Mouse (Mus musculus) small intestine, adult 2 months (tissue): ENCODE data around the gene Uhrf1bp1l. TPM values are rescaled to one million over a fixed set of nuclear protein-coding genes. Genes with fewer than 3 reads are reported as not detected.

Source experiments
- H3K27ac ChIP-seq: fragments of 200-500 bp; 2 replicates; pipeline ENCODE4 v1.5.1; 2012; ENCODE audit warnings: low read depth, low read length, control low read depth, inconsistent platforms; ENCODE audit not compliant: insufficient read depth
- H3K27me3 ChIP-seq: fragments of 200-500 bp; 2 replicates; pipeline ENCODE4 v1.6.1; 2012; ENCODE audit warnings: mild to moderate bottlenecking, moderate library complexity, low read length, inconsistent platforms; ENCODE audit not compliant: control insufficient read depth, insufficient read depth
- H3K36me3 ChIP-seq: fragments of 200-500 bp; 2 replicates; pipeline ENCODE4 v1.6.1; 2012; ENCODE audit warnings: mild to moderate bottlenecking, low read length, control low read depth, inconsistent platforms; ENCODE audit not compliant: control insufficient read depth, insufficient read depth
- H3K4me1 ChIP-seq: fragments of 200-500 bp; 2 replicates; pipeline ENCODE4 v1.6.1; 2012; ENCODE audit warnings: low read length, inconsistent platforms, mixed read lengths; ENCODE audit not compliant: control insufficient read depth, insufficient read depth, insufficient read length
- H3K4me3 ChIP-seq: fragments of 200-500 bp; 2 replicates; pipeline ENCODE4 v1.5.1; 2012; ENCODE audit warnings: low read depth, mild to moderate bottlenecking, control low read depth, inconsistent platforms, low read length, moderate library complexity
- CTCF ChIP-seq: fragments of 200-500 bp; IDR thresholded peaks from 2 replicates; pipeline ENCODE4 v1.5.1; 2012; ENCODE audit warnings: low read depth, mild to moderate bottlenecking, control low read depth, inconsistent platforms, low read length, moderate library complexity, mixed read lengths; ENCODE audit not compliant: insufficient replicate concordance, insufficient read length; ENCODE audit errors: extremely low read depth
- POLR2A ChIP-seq: fragments of 200-500 bp; IDR thresholded peaks from 2 replicates; pipeline ENCODE4 v1.6.1; 2012; ENCODE audit warnings: low read depth, mild to moderate bottlenecking, control low read depth, inconsistent platforms, low read length, moderate library complexity
- WGBS: fragments of 180-500 bp; shearing (Covaris S2); methylation state at CpG from one replicate; pipeline ENCODE4 v1.1.7; 2018; 5-methylcytosine and 5-hydroxymethylcytosine counted together
- polyA plus RNA-seq: library from polyadenylated mRNA; depleted of rRNA; stranded (reverse); fragments of >200 nt; gene quantifications from 2 replicates; pipeline ENCODE4 v1.2.3, GENCODE M21; 2012

Uhrf1bp1l gene
- polyA plus RNA-seq, 1 experiment = 11.1 TPM

GRCm38 (mm10) chr10:89765790-89766714 lies 21.3 kb downstream of the Uhrf1bp1l start:
- 86% methylated on average over 11 of the region's 11 CpGs for WGBS
- TF ChIP-seq POLR2A (no peak), CTCF (no peak)
- Histone ChIP-seq H3K36me3 (no peaks in the 10 kb centered on the region), H3K27ac (no peak overlapping the region), H3K27me3 (no peaks in the 10 kb centered on the region), H3K4me3 (no peak overlapping the region), H3K4me1 (peaks cover 4% of the 10 kb centered on the region; the same call in 1 of the 2 replicates)

GRCm38 (mm10) chr10:89768352-89769020 lies 23.7 kb downstream of the Uhrf1bp1l start:
- TF ChIP-seq POLR2A (no peak), CTCF (no peak)
- no peak overlapping the region for H3K4me3 ChIP-seq
- no peak overlapping the region; the same call in 1 of the 2 replicates for H3K27ac ChIP-seq

GRCm38 (mm10) chr10:89769096-89769495 lies 24.3 kb downstream of the Uhrf1bp1l start:
- TF ChIP-seq POLR2A = no peak
- TF ChIP-seq CTCF = no peak
- H3K4me3 ChIP-seq = no peak overlapping the region
- peaks cover 4% of the 10 kb centered on the region; the same call in 1 of the 2 replicates for H3K4me1 ChIP-seq
- no peaks in the 10 kb centered on the region for H3K36me3 ChIP-seq
- H3K27me3 ChIP-seq = no peaks in the 10 kb centered on the region
- H3K27ac ChIP-seq = no peak overlapping the region
- 28% methylated on average over 4 of the region's 4 CpGs for WGBS

More at GRCm38 (mm10) chr10:89768352-89769020, 23.7 kb downstream of the Uhrf1bp1l start:
- peaks cover 4% of the 10 kb centered on the region; the same call in 1 of the 2 replicates for H3K4me1 ChIP-seq
- no peaks in the 10 kb centered on the region for H3K36me3 ChIP-seq
- H3K27me3 ChIP-seq = no peaks in the 10 kb centered on the region
- 30% methylated on average over 7 of the region's 7 CpGs for WGBS

- H3K27ac ChIP-seq = no peak overlapping the region
- H3K27me3 ChIP-seq = no peaks in the 10 kb centered on the region
- peaks cover 4% of the 10 kb centered on the region; the same call in 1 of the 2 replicates for H3K4me1 ChIP-seq
- TF ChIP-seq POLR2A = no peak
- no peak for TF ChIP-seq CTCF
- peaks cover 4% of the 10 kb centered on the region; the same call in 1 of the 2 replicates for H3K36me3 ChIP-seq
- 41% methylated on average over 2 of the region's 2 CpGs for WGBS
- H3K4me3 ChIP-seq = no peak overlapping the region
Measured at GRCm38 (mm10) chr10:89771894-89772293, 27.1 kb downstream of the Uhrf1bp1l start.

GRCm38 (mm10) chr10:89776029-89776428 lies 31.2 kb downstream of the Uhrf1bp1l start:
- Histone ChIP-seq H3K4me3 (no peak overlapping the region), H3K36me3 (peaks cover 16% of the 10 kb centered on the region), H3K4me1 (no peaks in the 10 kb centered on the region), H3K27ac (no peak overlapping the region), H3K27me3 (no peaks in the 10 kb centered on the region)
- WGBS = 91% methylated on average over 6 of the region's 6 CpGs
- TF ChIP-seq CTCF (no peak), POLR2A (no peak)

GRCm38 (mm10) chr10:89791870-89792269 lies 47.1 kb downstream of the Uhrf1bp1l start:
- 92% methylated on average over 4 of the region's 4 CpGs for WGBS
- peaks cover 10% of the 10 kb centered on the region for H3K36me3 ChIP-seq
- H3K4me3 ChIP-seq = no peak overlapping the region
- TF ChIP-seq CTCF = no peak
- no peak for TF ChIP-seq POLR2A
- H3K27me3 ChIP-seq = no peaks in the 10 kb centered on the region
- no peaks in the 10 kb centered on the region for H3K4me1 ChIP-seq
- no peak overlapping the region for H3K27ac ChIP-seq

GRCm38 (mm10) chr10:89794121-89794520 lies 49.3 kb downstream of the Uhrf1bp1l start:
- H3K4me3 ChIP-seq = no peak overlapping the region
- TF ChIP-seq CTCF = no peak
- no peak for TF ChIP-seq POLR2A
- H3K4me1 ChIP-seq = no peaks in the 10 kb centered on the region
- WGBS = 84% methylated on average over 6 of the region's 6 CpGs
- peaks cover 8% of the 10 kb centered on the region for H3K36me3 ChIP-seq
- H3K27me3 ChIP-seq = no peaks in the 10 kb centered on the region
- H3K27ac ChIP-seq = no peak overlapping the region
